Mouse (Mus musculus): Measurements from ENCODE around the gene Olfr766-ps1. TPM values are rescaled to one million over a fixed set of nuclear protein-coding genes. Genes with fewer than 3 reads are reported as not detected.

The Olfr766-ps1 gene
- polyA plus RNA-seq, 1 experiment from 2014 or later, result not detected

- no peaks in the 10 kb centered on the region for H3K9me3 ChIP-seq (ENCODE audit: control insufficient read depth)
- H3K4me3 ChIP-seq (ENCODE audit: low read depth, low read length), result no peak within 1 kb of the TSS
- no peak within 1 kb of the TSS for H3K9ac ChIP-seq (ENCODE audit: low read depth, low read length)
- no peak within 1 kb of the TSS for H3K27ac ChIP-seq (ENCODE audit: low read depth, low read length)
- no peak for TF ChIP-seq CTCF (IDR thresholded peaks at IDR 0.05; ENCODE audit: low read depth)
- WGBS, result 79% methylated on average over 3 of the region's 3 CpGs
- H3K27me3 ChIP-seq (replicated peaks; ENCODE audit: control insufficient read depth, insufficient read depth, low read length), result no peaks in the 10 kb centered on the region
- no peak for ATAC-seq
- H3K36me3 ChIP-seq (ENCODE audit: control insufficient read depth, insufficient read depth), result no peaks in the 10 kb centered on the region
- no peaks in the 10 kb centered on the region for H3K4me1 ChIP-seq (replicated peaks; ENCODE audit: control insufficient read depth, insufficient read depth, low read length)
- H3K4me2 ChIP-seq (replicated peaks; ENCODE audit: low read depth), result no peak within 1 kb of the TSS
Observed at GRCm38 (mm10) chr10:129039796-129040195, 29.0 kb downstream of the Olfr766-ps1 start, which contains the start of gene Olfr764-ps1. Gene Olfr764-ps1 (minus strand): TSS chr10:129039896.

GRCm38 (mm10) chr10:129028343-129028742 is 40.4 kb downstream of the Olfr766-ps1 start:
- Histone ChIP-seq H3K4me3 (ENCODE audit: low read depth, low read length) (no peak overlapping the region), H3K4me2 (replicated peaks; ENCODE audit: low read depth) (no peak overlapping the region), H3K27ac (ENCODE audit: low read depth, low read length) (no peak overlapping the region), H3K4me1 (replicated peaks; ENCODE audit: control insufficient read depth, insufficient read depth, low read length) (no peaks in the 10 kb centered on the region), H3K27me3 (replicated peaks; ENCODE audit: control insufficient read depth, insufficient read depth, low read length) (no peaks in the 10 kb centered on the region), H3K9ac (ENCODE audit: low read depth, low read length) (no peak overlapping the region), H3K9me3 (ENCODE audit: control insufficient read depth) (no peaks in the 10 kb centered on the region), H3K36me3 (ENCODE audit: control insufficient read depth, insufficient read depth) (no peaks in the 10 kb centered on the region)
- 69% methylated on average over 2 of the region's 2 CpGs for WGBS
- TF ChIP-seq CTCF (IDR thresholded peaks at IDR 0.05; ENCODE audit: low read depth), result no peak
- no peak for ATAC-seq

DNA sequence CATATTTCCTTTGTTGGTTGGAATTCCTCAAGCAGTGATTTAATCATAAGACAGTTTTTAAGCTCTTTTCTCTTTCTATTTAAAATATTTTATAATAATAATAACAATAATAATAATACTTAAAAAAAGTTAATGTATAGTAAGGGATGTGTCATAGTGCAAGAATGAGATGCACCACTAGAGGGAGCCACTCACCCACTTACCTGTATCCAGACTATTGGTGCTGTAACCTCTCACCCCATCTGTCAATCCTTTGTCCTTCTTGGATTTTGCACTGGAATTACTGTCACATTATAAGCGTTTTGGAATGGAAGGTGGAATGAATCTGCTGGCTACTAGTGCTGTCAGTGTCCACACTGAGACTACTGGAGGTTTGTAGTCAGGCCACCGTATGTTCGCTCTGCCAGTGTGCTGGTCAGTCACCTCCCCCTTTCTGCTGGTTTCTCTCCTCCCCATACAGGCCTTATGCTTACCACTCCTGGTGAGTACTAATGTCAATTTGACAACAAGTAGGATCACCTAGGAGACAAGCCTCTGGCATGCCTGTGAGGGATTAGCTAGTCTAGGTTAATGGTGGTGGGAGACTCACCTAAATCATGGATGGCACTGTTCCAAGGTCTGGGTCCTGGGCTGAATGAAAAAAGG is 42.6 kb downstream of the Olfr766-ps1 start:
- no peak overlapping the region for H3K9ac ChIP-seq (ENCODE audit: low read depth, low read length)
- H3K36me3 ChIP-seq (ENCODE audit: control insufficient read depth, insufficient read depth), result no peaks in the 10 kb centered on the region
- H3K4me2 ChIP-seq (replicated peaks; ENCODE audit: low read depth), result no peak overlapping the region
- no peaks in the 10 kb centered on the region for H3K27me3 ChIP-seq (replicated peaks; ENCODE audit: control insufficient read depth, insufficient read depth, low read length)
- no peaks in the 10 kb centered on the region for H3K9me3 ChIP-seq (ENCODE audit: control insufficient read depth)
- ATAC-seq, result peak; percentile 45; the same call in 1 of the 2 replicates
- WGBS, result 63% methylated on average over 3 of the region's 3 CpGs
- no peak overlapping the region for H3K4me3 ChIP-seq (ENCODE audit: low read depth, low read length)
- peak; percentile 85 for TF ChIP-seq CTCF (IDR thresholded peaks at IDR 0.05; ENCODE audit: low read depth)
- H3K27ac ChIP-seq (ENCODE audit: low read depth, low read length), result no peak overlapping the region
- H3K4me1 ChIP-seq (replicated peaks; ENCODE audit: control insufficient read depth, insufficient read depth, low read length), result no peaks in the 10 kb centered on the region

GRCm38 (mm10) chr10:129023319-129023718 is 45.5 kb downstream of the Olfr766-ps1 start:
- H3K9ac ChIP-seq (ENCODE audit: low read depth, low read length), result no peak overlapping the region
- H3K9me3 ChIP-seq (ENCODE audit: control insufficient read depth), result no peaks in the 10 kb centered on the region
- peak; percentile 43 for TF ChIP-seq CTCF (IDR thresholded peaks at IDR 0.05; ENCODE audit: low read depth)
- no peak for ATAC-seq
- no peak overlapping the region for H3K27ac ChIP-seq (ENCODE audit: low read depth, low read length)
- H3K36me3 ChIP-seq (ENCODE audit: control insufficient read depth, insufficient read depth), result no peaks in the 10 kb centered on the region
- no peaks in the 10 kb centered on the region for H3K27me3 ChIP-seq (replicated peaks; ENCODE audit: control insufficient read depth, insufficient read depth, low read length)
- no peak overlapping the region for H3K4me2 ChIP-seq (replicated peaks; ENCODE audit: low read depth)
- H3K4me1 ChIP-seq (replicated peaks; ENCODE audit: control insufficient read depth, insufficient read depth, low read length), result no peaks in the 10 kb centered on the region
- H3K4me3 ChIP-seq (ENCODE audit: low read depth, low read length), result no peak overlapping the region

- no peaks in the 10 kb centered on the region for H3K36me3 ChIP-seq (ENCODE audit: control insufficient read depth, insufficient read depth)
- H3K4me2 ChIP-seq (replicated peaks; ENCODE audit: low read depth), result no peak overlapping the region
- TF ChIP-seq CTCF (IDR thresholded peaks at IDR 0.05; ENCODE audit: low read depth), result no peak
- H3K4me3 ChIP-seq (ENCODE audit: low read depth, low read length), result no peak overlapping the region
- no peak overlapping the region for H3K9ac ChIP-seq (ENCODE audit: low read depth, low read length)
- no peak for ATAC-seq
- H3K27me3 ChIP-seq (replicated peaks; ENCODE audit: control insufficient read depth, insufficient read depth, low read length), result no peaks in the 10 kb centered on the region
- no peaks in the 10 kb centered on the region for H3K9me3 ChIP-seq (ENCODE audit: control insufficient read depth)
- H3K27ac ChIP-seq (ENCODE audit: low read depth, low read length), result no peak overlapping the region
- H3K4me1 ChIP-seq (replicated peaks; ENCODE audit: control insufficient read depth, insufficient read depth, low read length), result no peaks in the 10 kb centered on the region
Observed at GRCm38 (mm10) chr10:129014477-129014876, 54.3 kb downstream of the Olfr766-ps1 start.

Other genes with a start within 250 kb of the Olfr766-ps1 start
- gene Ormdl2, start 247.3 kb downstream of the Olfr766-ps1 start, polyA plus RNA-seq (2015; fragmentation: Nextera tagmentation; extraction: Ambion mirVana), result 70.2 and 70.4 TPM in 2 replicates
- 0.99 and 1.6 TPM in 2 replicates for gene Gdf11, start 177.3 kb downstream of the Olfr766-ps1 start, polyA plus RNA-seq (2015; fragmentation: Nextera tagmentation; extraction: Ambion mirVana)
- 939 and 945 TPM in 2 replicates for gene Cd63, start 168.0 kb downstream of the Olfr766-ps1 start, polyA plus RNA-seq (2015; fragmentation: Nextera tagmentation; extraction: Ambion mirVana)
- gene Rdh5, start 146.1 kb downstream of the Olfr766-ps1 start, polyA plus RNA-seq (2015; fragmentation: Nextera tagmentation; extraction: Ambion mirVana), result 12.4 and 13.0 TPM in 2 replicates
- gene Bloc1s1, start 144.9 kb downstream of the Olfr766-ps1 start, polyA plus RNA-seq (2015; fragmentation: Nextera tagmentation; extraction: Ambion mirVana), result 248 and 257 TPM in 2 replicates
- gene Itga7, start 135.2 kb downstream of the Olfr766-ps1 start, polyA plus RNA-seq (2015; fragmentation: Nextera tagmentation; extraction: Ambion mirVana), result 3.1 and 3.6 TPM in 2 replicates
- 232 and 250 TPM in 2 replicates for gene Mettl7b, start 108.0 kb downstream of the Olfr766-ps1 start, polyA plus RNA-seq (2015; fragmentation: Nextera tagmentation; extraction: Ambion mirVana)
- gene Olfr9, start 79.5 kb downstream of the Olfr766-ps1 start, polyA plus RNA-seq (2015; fragmentation: Nextera tagmentation; extraction: Ambion mirVana), result not detected in 2 replicates
- gene Olfr763, start 58.2 kb downstream of the Olfr766-ps1 start, polyA plus RNA-seq (2015; fragmentation: Nextera tagmentation; extraction: Ambion mirVana), result not detected in 2 replicates
- gene Olfr764-ps1, start 29.1 kb downstream of the Olfr766-ps1 start, polyA plus RNA-seq (2015; fragmentation: Nextera tagmentation; extraction: Ambion mirVana), result not detected in 2 replicates
- not detected in 2 replicates for gene Olfr765, start 19.0 kb downstream of the Olfr766-ps1 start, polyA plus RNA-seq (2015; fragmentation: Nextera tagmentation; extraction: Ambion mirVana)
- gene Olfr767, start 13.9 kb upstream of the Olfr766-ps1 start, polyA plus RNA-seq (2015; fragmentation: Nextera tagmentation; extraction: Ambion mirVana), result not detected in 2 replicates
- not detected in 2 replicates for gene Olfr768, start 30.4 kb upstream of the Olfr766-ps1 start, polyA plus RNA-seq (2015; fragmentation: Nextera tagmentation; extraction: Ambion mirVana)
- not detected in 2 replicates for gene Olfr769, start 48.9 kb upstream of the Olfr766-ps1 start, polyA plus RNA-seq (2015; fragmentation: Nextera tagmentation; extraction: Ambion mirVana)
- not detected in 2 replicates for gene Olfr770, start 70.0 kb upstream of the Olfr766-ps1 start, polyA plus RNA-seq (2015; fragmentation: Nextera tagmentation; extraction: Ambion mirVana)
- not detected in 2 replicates for gene Olfr771, start 95.8 kb upstream of the Olfr766-ps1 start, polyA plus RNA-seq (2015; fragmentation: Nextera tagmentation; extraction: Ambion mirVana)
- gene Olfr772, start 108.9 kb upstream of the Olfr766-ps1 start, polyA plus RNA-seq (2015; fragmentation: Nextera tagmentation; extraction: Ambion mirVana), result not detected in 2 replicates
- not detected in 2 replicates for gene Olfr773, start 118.4 kb upstream of the Olfr766-ps1 start, polyA plus RNA-seq (2015; fragmentation: Nextera tagmentation; extraction: Ambion mirVana)
- gene Olfr774, start 167.2 kb upstream of the Olfr766-ps1 start, polyA plus RNA-seq (2015; fragmentation: Nextera tagmentation; extraction: Ambion mirVana), result not detected in 2 replicates
- not detected in 2 replicates for gene Olfr775, start 179.4 kb upstream of the Olfr766-ps1 start, polyA plus RNA-seq (2015; fragmentation: Nextera tagmentation; extraction: Ambion mirVana)
- not detected in 2 replicates for gene Olfr776, start 190.2 kb upstream of the Olfr766-ps1 start, polyA plus RNA-seq (2015; fragmentation: Nextera tagmentation; extraction: Ambion mirVana)
- gene Olfr777, start 202.5 kb upstream of the Olfr766-ps1 start, polyA plus RNA-seq (2015; fragmentation: Nextera tagmentation; extraction: Ambion mirVana), result not detected in 2 replicates
- not detected in 2 replicates for gene Olfr780, start 249.1 kb upstream of the Olfr766-ps1 start, polyA plus RNA-seq (2015; fragmentation: Nextera tagmentation; extraction: Ambion mirVana)

Measured in intestine, postnatal 0 days (tissue).